Mouse (Mus musculus): ENCODE measurements at regions not wholly inside any gene's neighbourhood (a gene's known extent, or its start where the extent isn't known, plus 50 kb on each side); places are given as distances from the start of the nearest gene placed in this dataset.

GRCm38 (mm10) chr3:21958595-21959286 is 117.7 kb upstream of the Tbl1xr1 start:
- no peak for TF ChIP-seq CTCF (IDR thresholded peaks at IDR 0.05; ENCODE audit: low read depth, low read length)
- no peak for TF ChIP-seq POLR2A (IDR thresholded peaks at IDR 0.05; ENCODE audit: extremely low read depth, insufficient read depth, low read length)
